Mouse (Mus musculus) lung, embryonic 16.5 days (tissue): Measurements from ENCODE around the gene Gadd45g. TPM values are rescaled to one million over a fixed set of nuclear protein-coding genes. Genes with fewer than 3 reads are reported as not detected.

ENCODE experiments used
- ATAC-seq: fragments of 200-750 bp; cut with Nextera tagmentation; 2 replicates; pipeline ENCODE4 v1.8.0; 2017; ENCODE audit warnings: low read depth, mild to moderate bottlenecking, moderate library complexity
- H3K27ac ChIP-seq: fragments of 300-500 bp; sonication (generic); 2 replicates; pipeline ENCODE4 v1.5.1; 2014; ENCODE audit warnings: mild to moderate bottlenecking, control low read depth, low read length
- H3K27me3 ChIP-seq: fragments of 300-500 bp; sonication (generic); 2 replicates; pipeline ENCODE4 v1.6.1; 2014; ENCODE audit warnings: low read depth, low read length, mixed read lengths; ENCODE audit not compliant: control insufficient read depth, insufficient read depth
- H3K36me3 ChIP-seq: fragments of 300-500 bp; sonication (generic); 2 replicates; pipeline ENCODE4 v1.6.1; 2014; ENCODE audit warnings: low read length; ENCODE audit not compliant: control insufficient read depth, insufficient read depth
- H3K4me1 ChIP-seq: fragments of 300-500 bp; sonication (generic); replicated peaks from 2 replicates; pipeline ENCODE4 v1.6.1; 2014; ENCODE audit warnings: low read length, mixed read lengths; ENCODE audit not compliant: control insufficient read depth, insufficient read depth
- H3K4me2 ChIP-seq: fragments of 300-500 bp; sonication (generic); 2 replicates; pipeline ENCODE4 v1.6.1; 2014; ENCODE audit warnings: low read depth, low read length, control low read depth
- H3K4me3 ChIP-seq: fragments of 300-500 bp; sonication (generic); 2 replicates; pipeline ENCODE4 v1.5.1; 2014; ENCODE audit warnings: mild to moderate bottlenecking, low read length, control low read depth
- H3K9ac ChIP-seq: fragments of 300-500 bp; sonication (generic); 2 replicates; pipeline ENCODE4 v1.6.1; 2014; ENCODE audit warnings: low read length, control low read depth
- H3K9me3 ChIP-seq: fragments of 300-500 bp; sonication (generic); 2 replicates; pipeline ENCODE4 v1.6.1; 2016; ENCODE audit warnings: low read length; ENCODE audit not compliant: control insufficient read depth
- WGBS: fragments of 180-500 bp; shearing (Covaris S2); extraction: QIAGEN DNeasy Blood & Tissue Kit; methylation state at CpG from one replicate; pipeline ENCODE4 v1.1.7; 2014; 5-methylcytosine and 5-hydroxymethylcytosine counted together
- polyA plus RNA-seq: library from polyadenylated mRNA; unstranded; fragments of >200 nt; fragmentation: Nextera tagmentation; extraction: Ambion mirVana; gene quantifications from 2 replicates; pipeline ENCODE4 v1.2.1, GENCODE M21; 2015

The Gadd45g gene
- polyA plus RNA-seq, 1 experiment from 2014 or later, result 74.4 TPM

DNA sequence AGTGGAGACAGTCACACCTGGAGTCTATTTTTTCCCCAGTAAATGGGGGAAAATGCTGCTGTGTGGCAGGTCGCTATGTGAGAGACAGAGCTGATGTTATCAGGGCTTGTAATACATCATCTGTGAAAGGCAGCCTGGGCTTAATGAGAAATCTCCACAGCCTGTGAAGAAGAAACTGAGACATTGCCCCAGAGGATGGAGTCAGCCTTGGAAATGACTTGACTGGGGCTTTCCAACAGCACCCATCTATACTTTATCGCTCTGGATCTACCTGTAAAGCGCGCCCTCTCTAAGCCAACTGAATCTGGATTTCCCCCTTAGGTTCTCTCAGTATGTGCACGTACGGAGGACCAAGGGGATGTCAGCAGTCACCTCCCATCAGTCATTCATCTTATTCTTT, 31.8 kb upstream of the Gadd45g start:
- Histone ChIP-seq H3K27ac (no peak overlapping the region), H3K4me1 (peaks cover 17% of the 10 kb centered on the region), H3K9me3 (no peaks in the 10 kb centered on the region), H3K9ac (no peak overlapping the region), H3K4me2 (no peak overlapping the region), H3K36me3 (no peaks in the 10 kb centered on the region), H3K4me3 (no peak overlapping the region), H3K27me3 (no peaks in the 10 kb centered on the region)
- 84% methylated on average over 6 of the region's 6 CpGs for WGBS
- no peak for ATAC-seq

DNA sequence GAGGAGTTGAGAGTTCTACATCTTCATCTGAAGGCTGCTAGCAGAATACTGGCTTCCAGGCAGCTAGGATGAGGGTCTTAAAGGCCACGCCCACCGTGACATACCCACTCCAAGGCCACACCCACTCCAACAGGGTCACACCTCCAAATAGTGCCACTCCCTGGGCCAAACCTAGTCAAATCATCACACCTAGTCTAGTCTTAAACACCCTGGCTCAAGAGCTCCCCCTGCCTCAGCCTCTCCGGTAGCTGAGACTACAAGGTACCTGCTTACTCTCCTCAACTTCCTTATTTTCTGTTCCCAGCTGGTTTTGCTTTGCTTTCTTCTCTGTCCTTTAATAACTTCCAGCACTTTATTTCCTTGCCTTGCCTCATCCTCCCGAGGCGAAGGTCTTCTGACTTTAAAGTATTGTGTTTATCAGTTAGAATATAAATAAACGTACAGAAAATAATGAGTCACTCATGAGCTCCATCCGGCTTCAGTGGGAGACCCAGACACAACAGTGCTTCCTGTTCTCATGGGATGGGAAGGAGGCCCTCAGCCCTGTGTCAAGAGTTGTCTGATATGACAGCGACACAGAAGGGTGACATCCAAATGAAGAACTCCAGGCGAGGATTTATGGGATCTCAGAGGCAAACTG, 30.5 kb upstream of the Gadd45g start:
- H3K9me3 ChIP-seq, result no peaks in the 10 kb centered on the region

DNA sequence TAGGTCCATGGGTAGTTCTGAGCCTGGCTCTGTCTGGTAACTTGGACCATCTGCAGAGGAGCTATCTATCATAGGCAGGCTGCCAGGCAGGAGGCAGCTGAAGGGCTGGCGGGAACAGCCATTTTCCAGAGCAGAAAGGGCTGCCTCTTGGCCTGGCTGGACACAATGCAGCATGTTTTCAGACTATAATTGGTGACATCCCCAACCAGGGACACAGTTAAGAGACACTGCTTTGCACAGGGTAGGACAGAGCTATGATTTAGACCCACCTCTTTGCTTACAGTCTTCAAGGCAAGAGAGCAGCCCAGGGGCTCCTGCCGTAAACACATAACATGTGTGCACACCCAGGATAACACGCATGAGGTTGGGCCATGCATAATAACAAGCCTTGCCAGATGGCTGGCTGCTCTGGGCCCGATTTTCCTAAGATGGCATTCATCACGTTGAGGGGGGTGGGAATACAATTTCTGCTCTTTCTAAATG, 29.9 kb upstream of the Gadd45g start:
- Histone ChIP-seq H3K9ac (no peak overlapping the region), H3K4me1 (peaks cover 17% of the 10 kb centered on the region), H3K9me3 (no peaks in the 10 kb centered on the region), H3K4me2 (no peak overlapping the region), H3K4me3 (no peak overlapping the region), H3K36me3 (no peaks in the 10 kb centered on the region), H3K27me3 (no peaks in the 10 kb centered on the region), H3K27ac (peak overlapping the region; percentile 80)
- 59% methylated on average over 5 of the region's 5 CpGs for WGBS
- ATAC-seq, result peak; percentile 76

More for the DNA sequence above, 30.5 kb upstream of the Gadd45g start:
- Histone ChIP-seq H3K4me2 (no peak overlapping the region), H3K27me3 (no peaks in the 10 kb centered on the region), H3K4me3 (no peak overlapping the region), H3K4me1 (peaks cover 17% of the 10 kb centered on the region), H3K36me3 (no peaks in the 10 kb centered on the region), H3K27ac (peak overlapping the region; percentile 80), H3K9ac (no peak overlapping the region)
- WGBS, result 37% methylated on average over 9 of the region's 9 CpGs
- ATAC-seq, result peak; percentile 82

DNA sequence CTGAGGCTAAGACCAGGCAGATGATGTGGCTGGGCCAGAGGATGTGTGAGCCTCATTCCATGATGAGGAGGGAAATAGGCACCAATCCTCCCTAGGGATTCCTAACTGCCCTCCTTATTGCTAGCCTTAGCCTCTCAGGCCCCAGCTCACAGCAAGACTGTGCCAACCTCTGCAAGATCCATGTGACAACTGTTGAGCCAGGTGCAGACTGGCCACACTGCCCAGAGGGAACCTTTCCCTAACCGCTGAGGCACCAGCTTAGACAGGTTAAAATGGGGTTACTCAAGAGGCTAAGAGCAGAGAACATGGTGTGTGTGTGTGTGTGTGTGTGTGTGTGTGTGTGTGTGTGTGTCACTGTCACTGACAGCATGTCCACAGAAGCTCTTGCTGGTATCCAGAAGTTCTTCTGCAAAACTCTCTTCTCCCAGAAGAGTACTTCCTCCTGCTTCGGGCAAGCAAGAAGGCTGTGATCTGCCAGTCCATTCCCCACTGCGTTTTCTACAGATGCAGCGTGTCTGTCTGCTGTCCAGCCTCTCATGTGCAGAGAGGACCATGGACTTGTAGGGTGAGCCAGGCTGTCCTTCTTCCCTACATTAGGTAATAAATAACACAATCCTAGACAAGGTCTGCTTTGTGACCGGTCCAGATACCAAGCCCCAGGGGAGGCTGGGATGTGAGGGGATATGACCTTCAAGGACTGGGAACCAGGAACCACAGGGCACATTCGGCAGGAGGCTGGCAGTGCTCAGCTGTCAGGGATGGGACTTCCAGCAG, 28.1 kb upstream of the Gadd45g start:
- no peaks in the 10 kb centered on the region for H3K27me3 ChIP-seq
- no peaks in the 10 kb centered on the region for H3K36me3 ChIP-seq
- no peak overlapping the region for H3K9ac ChIP-seq
- 51% methylated on average over 6 of the region's 6 CpGs for WGBS
- H3K4me2 ChIP-seq, result no peak overlapping the region
- H3K4me3 ChIP-seq, result no peak overlapping the region
- ATAC-seq, result no peak
- no peaks in the 10 kb centered on the region for H3K9me3 ChIP-seq
- H3K27ac ChIP-seq, result no peak overlapping the region
- peaks cover 17% of the 10 kb centered on the region for H3K4me1 ChIP-seq

DNA sequence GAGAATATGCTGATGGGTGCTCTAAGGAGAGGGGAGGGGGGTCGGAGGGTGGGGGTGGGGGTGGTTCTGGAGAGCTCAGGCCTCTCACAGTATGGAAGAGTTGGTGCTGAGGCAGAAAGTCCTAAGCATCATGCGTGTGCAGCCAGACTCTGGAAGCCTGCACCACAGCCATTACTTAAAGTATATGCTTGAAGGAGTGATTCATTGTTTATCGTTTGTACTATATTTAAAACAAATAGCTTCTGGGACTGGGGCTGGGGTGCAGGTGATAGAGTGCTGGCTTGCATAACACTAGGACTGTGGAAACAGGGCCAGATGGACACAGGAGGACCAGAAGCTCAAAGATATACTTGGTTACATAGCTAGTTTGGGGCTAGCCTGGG, 27.5 kb upstream of the Gadd45g start:
- Histone ChIP-seq H3K9me3 (no peaks in the 10 kb centered on the region), H3K4me3 (no peak overlapping the region), H3K27ac (no peak overlapping the region), H3K36me3 (no peaks in the 10 kb centered on the region), H3K27me3 (no peaks in the 10 kb centered on the region), H3K4me1 (peaks cover 20% of the 10 kb centered on the region), H3K9ac (no peak overlapping the region), H3K4me2 (no peak overlapping the region)
- WGBS, result 41% methylated on average over 3 of the region's 3 CpGs
- ATAC-seq, result no peak

DNA sequence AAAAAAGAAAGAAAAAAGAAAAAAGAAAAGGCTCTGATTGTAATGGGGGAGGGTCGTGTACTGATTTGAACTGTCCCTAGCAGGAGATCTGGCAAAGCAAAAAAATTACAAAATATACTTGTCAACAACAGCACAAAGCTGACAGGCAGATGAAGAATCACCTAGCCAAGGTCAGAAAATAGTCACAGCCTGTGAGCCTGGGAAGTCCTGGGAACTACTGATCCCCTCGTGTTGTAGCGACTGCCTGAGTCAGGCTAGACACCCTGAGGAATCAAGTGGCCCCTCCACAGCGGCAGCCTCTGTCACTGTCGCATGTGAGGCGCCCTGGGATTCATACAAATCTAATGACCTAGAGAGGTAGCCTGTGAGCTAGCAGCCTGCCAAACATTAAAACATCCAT, 27.1 kb upstream of the Gadd45g start:
- Histone ChIP-seq H3K4me3 (no peak overlapping the region), H3K4me2 (no peak overlapping the region), H3K9me3 (no peaks in the 10 kb centered on the region), H3K36me3 (no peaks in the 10 kb centered on the region), H3K27me3 (no peaks in the 10 kb centered on the region), H3K4me1 (peaks cover 21% of the 10 kb centered on the region), H3K9ac (no peak overlapping the region), H3K27ac (no peak overlapping the region)
- 59% methylated on average over 6 of the region's 6 CpGs for WGBS
- ATAC-seq, result no peak

DNA sequence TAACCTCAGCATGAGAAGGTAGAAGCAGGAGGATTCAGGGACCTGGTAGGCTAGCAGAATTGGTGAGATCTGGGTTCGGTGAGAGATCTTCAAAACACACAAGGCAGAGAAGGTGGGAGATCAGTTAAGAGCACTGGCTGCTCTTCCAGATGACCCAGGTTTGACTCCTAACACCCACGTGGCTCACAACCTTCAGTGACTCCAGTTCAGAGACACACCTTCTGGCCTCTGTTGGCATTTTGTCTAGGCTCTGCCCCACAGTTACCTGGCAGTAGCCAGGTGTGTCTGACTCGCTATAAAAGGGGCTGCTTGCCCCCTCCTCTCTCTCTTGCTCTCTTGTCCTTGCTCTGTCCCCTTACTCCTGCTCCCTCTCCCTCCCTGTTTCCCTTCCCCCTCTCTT, 24.5 kb upstream of the Gadd45g start:
- ATAC-seq, result no peak
- Histone ChIP-seq H3K9me3 (no peaks in the 10 kb centered on the region), H3K4me1 (peaks cover 12% of the 10 kb centered on the region), H3K9ac (no peak overlapping the region), H3K27me3 (no peaks in the 10 kb centered on the region), H3K36me3 (no peaks in the 10 kb centered on the region), H3K27ac (no peak overlapping the region), H3K4me2 (no peak overlapping the region), H3K4me3 (no peak overlapping the region)
- WGBS, result 34% methylated on average over 3 of the region's 3 CpGs

DNA sequence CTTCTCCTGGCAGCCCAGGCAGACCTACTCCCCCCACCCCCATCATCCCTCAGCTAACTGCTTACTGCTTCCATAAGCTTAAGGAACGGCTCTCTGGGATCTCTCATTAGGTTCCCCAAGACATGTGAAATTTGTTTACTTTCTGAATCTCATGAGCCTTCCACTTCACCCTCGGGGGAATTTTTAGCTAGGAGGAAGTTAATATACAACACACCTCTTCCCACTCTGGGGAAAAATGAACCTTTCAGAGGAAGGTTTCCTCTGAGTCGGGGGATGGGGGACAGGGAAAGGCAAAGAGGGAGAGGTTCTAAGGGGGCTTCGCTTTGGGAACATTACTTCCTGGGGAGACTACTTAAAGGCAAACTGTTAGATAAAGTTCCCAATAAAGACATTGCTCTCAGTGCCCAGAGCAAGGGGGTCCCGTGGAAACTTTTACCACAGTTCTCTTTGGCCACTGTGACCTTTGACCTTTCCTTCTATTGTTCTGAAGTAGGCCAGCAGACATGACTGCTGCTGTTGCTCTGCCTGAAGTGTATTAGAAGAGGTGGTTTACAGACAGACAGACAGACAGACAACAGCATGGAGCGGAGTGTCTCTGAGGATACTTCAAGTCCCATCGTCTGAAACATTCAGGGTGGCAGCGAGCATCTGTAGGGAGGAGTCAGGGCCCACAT, 22.5 kb upstream of the Gadd45g start:
- no peaks in the 10 kb centered on the region for H3K9me3 ChIP-seq
- peak; percentile 23; the same call in 1 of the 2 replicates for ATAC-seq
- WGBS, result 36% methylated on average over 8 of the region's 8 CpGs
- H3K9ac ChIP-seq, result no peak overlapping the region
- peaks cover 12% of the 10 kb centered on the region for H3K4me1 ChIP-seq
- no peak overlapping the region for H3K4me3 ChIP-seq
- H3K4me2 ChIP-seq, result no peak overlapping the region
- H3K27me3 ChIP-seq, result no peaks in the 10 kb centered on the region
- H3K36me3 ChIP-seq, result no peaks in the 10 kb centered on the region
- H3K27ac ChIP-seq, result no peak overlapping the region

DNA sequence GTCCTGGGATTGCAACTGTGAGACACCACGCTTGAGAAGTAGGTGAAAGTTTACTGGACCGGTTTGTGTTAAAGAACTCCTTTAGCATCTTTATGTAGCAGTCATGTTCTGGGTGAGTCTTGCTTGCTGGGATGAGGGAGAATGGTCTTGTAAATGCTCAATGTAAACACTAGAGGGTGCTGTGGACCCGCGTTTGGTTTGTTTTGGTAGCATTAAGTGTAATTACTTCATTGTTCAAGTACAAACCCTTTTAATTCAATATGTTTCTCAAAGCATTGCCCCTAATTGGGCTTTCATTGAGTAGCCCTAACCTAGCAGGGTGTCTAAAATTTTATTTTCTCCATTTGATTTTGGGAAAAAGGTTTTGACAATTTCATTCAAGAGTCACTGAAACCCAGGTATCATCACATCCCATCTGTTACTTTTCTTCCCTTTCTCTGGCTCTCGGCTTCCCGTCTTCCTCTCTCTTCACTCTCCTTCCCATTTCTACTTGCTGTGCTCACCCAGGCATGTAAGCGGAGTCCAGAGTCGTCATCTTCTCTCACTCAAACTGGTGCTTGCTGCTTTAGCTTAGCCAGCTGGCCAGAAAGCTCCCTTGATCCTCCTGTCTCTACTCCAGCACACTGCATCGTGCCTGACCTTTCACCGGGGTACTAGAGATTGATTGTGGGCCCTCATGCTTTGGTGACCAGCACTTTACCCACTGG, 15.6 kb upstream of the Gadd45g start:
- Histone ChIP-seq H3K27ac (no peak overlapping the region), H3K4me1 (no peaks in the 10 kb centered on the region), H3K9me3 (no peaks in the 10 kb centered on the region), H3K36me3 (no peaks in the 10 kb centered on the region), H3K4me2 (no peak overlapping the region), H3K9ac (no peak overlapping the region), H3K4me3 (no peak overlapping the region), H3K27me3 (no peaks in the 10 kb centered on the region)
- WGBS, result 32% methylated on average over 10 of the region's 10 CpGs
- no peak for ATAC-seq
